13 mouse cellular contexts compared by ENCODE assay signal in the genomic region with DNA sequence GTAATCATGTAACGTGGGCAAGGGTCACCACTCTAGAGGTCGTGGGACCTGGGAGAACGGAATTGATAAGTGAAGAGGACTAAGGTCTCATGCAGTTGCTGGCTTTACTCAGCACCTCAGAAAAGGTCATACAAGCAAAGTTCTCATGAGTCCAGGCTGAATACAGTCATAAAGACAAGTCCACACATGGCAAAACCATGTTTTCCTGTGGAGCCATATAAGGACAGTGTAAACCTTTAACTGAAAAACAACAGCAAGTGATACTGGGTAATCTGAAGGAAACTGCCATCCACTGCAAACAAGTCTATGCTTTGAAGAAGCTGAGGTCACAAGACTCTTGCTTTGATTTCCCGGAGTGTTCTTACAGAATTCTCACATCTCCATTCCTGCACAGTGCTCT. TPM values are rescaled to one million over a fixed set of nuclear protein-coding genes. Genes with fewer than 3 reads are reported as not detected.
DNase-seq lines count a peak whose midpoint lies in the region; ATAC-seq and TF ChIP-seq lines count a peak whose summit lies in the region.
"Had no signal": no experiment of that assay in that cellular context is flagged by ENCODE, and none has a peak within 500 bp of the region (broad histone marks: within the 10 kb centered on the region; RNA-seq: fewer than 3 reads in every experiment).

No protein-coding gene starts in this region.

- peaks cover 43% of the 10 kb centered on the region for H3K4me1 ChIP-seq in cerebellum, adult 2 months (ENCODE audit: control insufficient read depth, insufficient read depth, low read length)
- peaks cover 56% of the 10 kb centered on the region for H3K4me1 ChIP-seq in hindbrain, embryonic 10.5 days (replicated peaks)
- peaks cover 42% of the 10 kb centered on the region for H3K4me1 ChIP-seq in hindbrain, embryonic 12.5 days
- H3K4me1 ChIP-seq in embryonic facial prominence, embryonic 14.5 days (ENCODE audit: control insufficient read depth, insufficient read depth, low read length), result peaks cover 33% of the 10 kb centered on the region

- no peak for DNase-seq in cerebellum, adult 2 months
- no peak for DNase-seq in cerebellum, postnatal 14 days
- no peak for DNase-seq in hindbrain, embryonic 10.5 days (ENCODE audit: low spot score)
- DNase-seq in CD4-positive helper T cell, adult 2 months (ENCODE audit: low read depth, low spot score), result peak; percentile 47
- DNase-seq in embryonic facial prominence, embryonic 14.5 days (ENCODE audit: low spot score), result no peak
- no peak for DNase-seq in right cerebral cortex, postnatal 25 days
- no peak for DNase-seq in frontal cortex, adult 2 months (ENCODE audit: extremely low spot score in 1 of 2, low spot score in 1 of 2)
- DNase-seq: lung, postnatal 14 days; midbrain, embryonic 14.5 days had no signal

- TF ChIP-seq POLR2A in cerebellum, adult 2 months (IDR thresholded peaks at IDR 0.05; ENCODE audit: borderline replicate concordance, insufficient read depth, low read length), result no peak

- WGBS in cerebellum, adult 2 months, result 85% methylated on average over 4 of the region's 4 CpGs
- WGBS in hindbrain, embryonic 10.5 days, result 90% methylated on average over 4 of the region's 4 CpGs
- WGBS in hindbrain, embryonic 12.5 days, result 85% methylated on average over 4 of the region's 4 CpGs
- WGBS in embryonic facial prominence, embryonic 14.5 days, result 81% methylated on average over 4 of the region's 4 CpGs

- no peaks in the 10 kb centered on the region for H3K27me3 ChIP-seq in cerebellum, adult 2 months (ENCODE audit: control insufficient read depth, insufficient read depth, low read length)
- H3K27me3 ChIP-seq in hindbrain, embryonic 10.5 days (ENCODE audit: insufficient read depth, poor library complexity, severe bottlenecking), result no peaks in the 10 kb centered on the region
- no peaks in the 10 kb centered on the region for H3K27me3 ChIP-seq in hindbrain, embryonic 12.5 days
- H3K27me3 ChIP-seq in embryonic facial prominence, embryonic 14.5 days (replicated peaks; ENCODE audit: control insufficient read depth, insufficient read depth, low read length), result no peaks in the 10 kb centered on the region

- 0 out of 2 replicates have a peak, but pooled peaks cover 4% of the 10 kb centered on the region for H3K36me3 ChIP-seq in hindbrain, embryonic 10.5 days
- H3K36me3 ChIP-seq in hindbrain, embryonic 12.5 days, result no peaks in the 10 kb centered on the region
- H3K36me3 ChIP-seq in embryonic facial prominence, embryonic 14.5 days (ENCODE audit: control insufficient read depth, insufficient read depth, low read length), result no peaks in the 10 kb centered on the region

- peak overlapping the region; percentile 42; the same call in 1 of the 2 replicates for H3K27ac ChIP-seq in cerebellum, adult 2 months (ENCODE audit: insufficient read depth, low read length)
- peak overlapping the region; percentile 14; the same call in 1 of the 2 replicates for H3K27ac ChIP-seq in hindbrain, embryonic 10.5 days
- no peak overlapping the region for H3K27ac ChIP-seq in hindbrain, embryonic 12.5 days
- H3K27ac ChIP-seq in embryonic facial prominence, embryonic 14.5 days (replicated peaks; ENCODE audit: low read depth, low read length), result 0 out of 2 replicates have a peak overlapping the region, but pooled peaks have one; percentile 33
- H3K27ac ChIP-seq: hindbrain, embryonic 13.5 days had no signal

- no peak overlapping the region for H3K9ac ChIP-seq in hindbrain, embryonic 12.5 days
- no peak overlapping the region for H3K9ac ChIP-seq in embryonic facial prominence, embryonic 14.5 days (ENCODE audit: low read depth, low read length)
- H3K9ac ChIP-seq: hindbrain, embryonic 13.5 days had no signal

- no peak overlapping the region for H3K4me2 ChIP-seq in hindbrain, embryonic 12.5 days (replicated peaks)
- H3K4me2 ChIP-seq in embryonic facial prominence, embryonic 14.5 days (ENCODE audit: low read depth, low read length), result no peak overlapping the region
- H3K4me2 ChIP-seq: hindbrain, embryonic 13.5 days had no signal

- TF ChIP-seq CTCF in cerebellum, adult 2 months (IDR thresholded peaks at IDR 0.05; ENCODE audit: borderline replicate concordance, insufficient read depth, low read depth, low read length), result no peak

- H3K4me3 ChIP-seq in cerebellum, adult 2 months (replicated peaks; ENCODE audit: insufficient read depth, low read depth, low read length), result no peak overlapping the region
- H3K4me3 ChIP-seq in hindbrain, embryonic 10.5 days, result no peak overlapping the region
- no peak overlapping the region for H3K4me3 ChIP-seq in hindbrain, embryonic 12.5 days
- H3K4me3 ChIP-seq in embryonic facial prominence, embryonic 14.5 days (ENCODE audit: low read depth, low read length), result no peak overlapping the region
- H3K4me3 ChIP-seq: hindbrain, embryonic 13.5 days had no signal

- ATAC-seq in hindbrain, embryonic 12.5 days (ENCODE audit: low FRiP score), result no peak
- no peak for ATAC-seq in embryonic facial prominence, embryonic 14.5 days (ENCODE audit: low read depth)

- H3K9me3 ChIP-seq in hindbrain, embryonic 10.5 days, result peaks cover 5% of the 10 kb centered on the region; the same call in 1 of the 2 replicates
- H3K9me3 ChIP-seq in hindbrain, embryonic 12.5 days (replicated peaks), result no peaks in the 10 kb centered on the region
- H3K9me3 ChIP-seq in embryonic facial prominence, embryonic 14.5 days (ENCODE audit: control insufficient read depth, low read length), result no peaks in the 10 kb centered on the region
- H3K9me3 ChIP-seq: hindbrain, embryonic 13.5 days had no signal

RNA-seq across cellular contexts. Expression of a gene that starts 11.8 kb away (rescaled TPM):
- polyA plus RNA-seq in cerebellum, adult 2 months (2012; rRNA removed), result 508 and 523 TPM in 2 replicates
- polyA plus RNA-seq in hindbrain, embryonic 10.5 days (2016; fragmentation: Nextera tagmentation; extraction: Ambion mirVana), result 90.0 and 118 TPM in 2 replicates
- 128 and 132 TPM in 2 replicates for polyA plus RNA-seq in hindbrain, embryonic 12.5 days (2016; fragmentation: Nextera tagmentation; extraction: Ambion mirVana)
- polyA plus RNA-seq in embryonic facial prominence, embryonic 14.5 days (2014; fragmentation: Nextera tagmentation; extraction: Ambion mirVana), result 70.1 and 71.8 TPM in 2 replicates
- 304 and 344 TPM in 2 replicates for polyA plus RNA-seq in frontal cortex, adult 2 months (2012; rRNA removed)

RNA-seq across cellular contexts. Expression of a gene that starts 31.0 kb away (rescaled TPM):
- not detected in 2 replicates for polyA plus RNA-seq in cerebellum, adult 2 months (2012; rRNA removed)
- 4.2 and 4.7 TPM in 2 replicates for polyA plus RNA-seq in hindbrain, embryonic 10.5 days (2016; fragmentation: Nextera tagmentation; extraction: Ambion mirVana)
- 2.4 and 2.9 TPM in 2 replicates for polyA plus RNA-seq in hindbrain, embryonic 12.5 days (2016; fragmentation: Nextera tagmentation; extraction: Ambion mirVana)
- polyA plus RNA-seq in embryonic facial prominence, embryonic 14.5 days (2014; fragmentation: Nextera tagmentation; extraction: Ambion mirVana), result 0.25 and 0.43 TPM in 2 replicates
- not detected in 2 replicates for polyA plus RNA-seq in frontal cortex, adult 2 months (2012; rRNA removed)
- polyA plus RNA-seq: kidney, embryonic 14.5 days; limb, embryonic 11.5 days; midbrain, embryonic 14.5 days had no signal

RNA-seq across cellular contexts. Expression of a gene that starts 37.5 kb away (rescaled TPM):
- polyA plus RNA-seq in cerebellum, adult 2 months (2012; rRNA removed), result 7.1 and 8.3 TPM in 2 replicates
- 1.6 and 6.5 TPM in 2 replicates for polyA plus RNA-seq in hindbrain, embryonic 10.5 days (2016; fragmentation: Nextera tagmentation; extraction: Ambion mirVana)
- polyA plus RNA-seq in hindbrain, embryonic 12.5 days (2016; fragmentation: Nextera tagmentation; extraction: Ambion mirVana), result 0.82 and 2.3 TPM in 2 replicates
- polyA plus RNA-seq in embryonic facial prominence, embryonic 14.5 days (2014; fragmentation: Nextera tagmentation; extraction: Ambion mirVana), result 4.2 and 4.4 TPM in 2 replicates
- polyA plus RNA-seq in frontal cortex, adult 2 months (2012; rRNA removed), result 1.1 and 1.3 TPM in 2 replicates
- polyA plus RNA-seq: midbrain, embryonic 14.5 days had no signal
